Mouse (Mus musculus) brain, embryonic 14.5 days (tissue): ENCODE measurements at regions not wholly inside any gene's neighbourhood (a gene's known extent, or its start where the extent isn't known, plus 50 kb on each side); places are given as distances from the start of the nearest gene placed in this dataset.
A peak's percentile ranks its signal among the peaks of the same experiment; 100 is the strongest.
"Not testable (repeated sequence)": the region's sequence is repeated elsewhere in the genome, so short reads cannot be mapped to it uniquely, and the experiment has no call there.

Experiments
- DNase-seq: peaks from one replicate; pipeline ENCODE4 v3.0.0-alpha.2; 2011; ENCODE audit warnings: low read depth
- CTCF ChIP-seq: fragments of 200-500 bp; IDR thresholded peaks from 2 replicates; pipeline ENCODE4 v1.5.1; 2012; ENCODE audit warnings: inconsistent platforms, mild to moderate bottlenecking, moderate library complexity, borderline replicate concordance; ENCODE audit not compliant: insufficient read depth, insufficient read length; ENCODE audit errors: extremely low read depth
- POLR2A ChIP-seq: fragments of 200-500 bp; IDR thresholded peaks from 2 replicates; pipeline ENCODE4 v1.6.1; 2012; ENCODE audit warnings: mild to moderate bottlenecking, inconsistent platforms, borderline replicate concordance; ENCODE audit not compliant: poor library complexity, insufficient read depth, insufficient read length, severe bottlenecking; ENCODE audit errors: extremely low read depth

- TF ChIP-seq CTCF (no peak), POLR2A (no peak)
- DNase-seq = no peak
Observed at GRCm38 (mm10) chr7:36198091-36198700, 395.4 kb upstream of the Zfp507 start.

- TF ChIP-seq CTCF (no peak), POLR2A (no peak)
- DNase-seq = peak; percentile 32
Observed at GRCm38 (mm10) chr7:36196154-36196720, 393.4 kb upstream of the Zfp507 start.

- TF ChIP-seq CTCF = no peak
- TF ChIP-seq POLR2A = no peak
- no peak for DNase-seq
Observed at GRCm38 (mm10) chr7:36192645-36193044, 389.8 kb upstream of the Zfp507 start.

- no peak for DNase-seq
- TF ChIP-seq POLR2A (no peak), CTCF (no peak)
Observed at GRCm38 (mm10) chr7:36177947-36178346, 375.1 kb upstream of the Zfp507 start.

- TF ChIP-seq CTCF = no peak
- TF ChIP-seq POLR2A = no peak
- no peak for DNase-seq
Observed at GRCm38 (mm10) chr7:36175296-36175695, 372.5 kb upstream of the Zfp507 start.

- TF ChIP-seq CTCF = peak; percentile 22; the same call in 1 of the 2 replicates
- not testable (repeated sequence) for DNase-seq
Observed at GRCm38 (mm10) chr7:36172511-36172910, 369.7 kb upstream of the Zfp507 start.

- TF ChIP-seq POLR2A (no peak), CTCF (no peak)
- DNase-seq = peak; percentile 52
Observed at GRCm38 (mm10) chr7:36157270-36157945, 354.6 kb upstream of the Zfp507 start.

- TF ChIP-seq CTCF (no peak), POLR2A (no peak)
- DNase-seq = no peak
Observed at GRCm38 (mm10) chr7:36156595-36156994, 353.8 kb upstream of the Zfp507 start.

- TF ChIP-seq POLR2A (no peak), CTCF (no peak)
- DNase-seq = peak; percentile 9
Observed at GRCm38 (mm10) chr7:36155576-36155975, 352.8 kb upstream of the Zfp507 start.

GRCm38 (mm10) chr7:36155159-36155558 lies 352.4 kb upstream of the Zfp507 start:
- no peak for DNase-seq
- TF ChIP-seq CTCF = no peak
- TF ChIP-seq POLR2A = no peak

GRCm38 (mm10) chr7:36150871-36151560 lies 348.2 kb upstream of the Zfp507 start:
- peak; percentile 13 for DNase-seq
- TF ChIP-seq CTCF = no peak
- TF ChIP-seq POLR2A = no peak
